Mouse (Mus musculus) brain, embryonic 14.5 days (tissue): Measurements from ENCODE around the gene Phlda1.

Experiments used
- CTCF ChIP-seq: fragments of 200-500 bp; IDR thresholded peaks from 2 replicates; pipeline ENCODE4 v1.5.1; 2012; ENCODE audit warnings: inconsistent platforms, mild to moderate bottlenecking, moderate library complexity, borderline replicate concordance; ENCODE audit not compliant: insufficient read depth, insufficient read length; ENCODE audit errors: extremely low read depth
- POLR2A ChIP-seq: fragments of 200-500 bp; IDR thresholded peaks from 2 replicates; pipeline ENCODE4 v1.6.1; 2012; ENCODE audit warnings: mild to moderate bottlenecking, inconsistent platforms, borderline replicate concordance; ENCODE audit not compliant: poor library complexity, insufficient read depth, insufficient read length, severe bottlenecking; ENCODE audit errors: extremely low read depth

- TF ChIP-seq POLR2A (no peak), CTCF (no peak)
Observed at GRCm38 (mm10) chr10:111527613-111528012, 21.5 kb downstream of the Phlda1 start.
